Mouse (Mus musculus): ENCODE results near the gene Casp9. TPM values are rescaled to one million over a fixed set of nuclear protein-coding genes. Genes with fewer than 3 reads are reported as not detected.
A peak's percentile ranks its signal among the peaks of the same experiment; 100 is the strongest.

The Casp9 gene
- total RNA-seq, 2 experiments from 2014 or later: 23.1 to 23.3 TPM

DNA sequence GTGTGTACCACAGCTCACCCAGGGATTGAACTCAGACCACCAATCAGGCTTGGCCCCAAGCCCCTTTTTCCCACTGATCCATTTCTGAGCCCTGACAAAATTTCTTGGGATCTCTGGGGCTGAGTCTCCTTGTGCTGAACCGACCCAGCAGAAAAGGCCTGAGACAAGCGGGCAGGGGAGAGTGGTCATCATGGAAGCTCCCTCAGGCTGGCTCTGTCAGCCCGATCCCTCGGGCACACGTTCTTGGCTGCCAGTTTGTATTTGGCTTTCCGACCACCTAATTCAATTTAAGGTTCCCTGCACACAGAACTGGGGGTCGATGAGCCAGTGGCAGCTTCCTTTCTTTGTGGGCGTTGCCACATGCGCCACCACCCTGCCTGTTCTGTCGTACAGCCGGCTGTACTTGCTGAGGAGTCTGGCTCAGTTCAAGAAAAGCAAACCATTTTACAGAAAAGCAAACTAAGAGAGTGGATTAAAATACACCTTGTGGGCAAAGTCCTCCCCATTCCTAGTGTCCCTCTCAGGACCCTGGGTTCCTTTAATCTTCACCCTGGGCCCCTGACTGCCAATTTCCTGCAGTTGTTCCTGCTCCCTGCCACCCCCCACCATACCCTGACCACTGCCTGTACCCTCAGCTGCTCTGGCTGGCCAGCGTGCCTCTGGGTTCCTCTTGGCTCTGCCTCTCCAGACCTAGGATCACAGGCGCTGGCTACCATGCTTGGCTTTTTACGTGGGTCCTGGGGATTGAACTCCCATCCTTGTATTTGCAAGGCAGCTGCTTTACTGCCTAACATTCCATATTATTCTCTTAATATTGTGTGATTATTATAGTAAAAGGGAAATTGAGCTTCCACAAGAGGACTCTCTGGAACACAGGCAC lies 23.6 kb downstream of the Casp9 start:
- DNase-seq (ENCODE audit: low spot score in 2 of 2): peak in 1 of 2 experiments; percentile 40

- DNase-seq (ENCODE audit: low spot score in 2 of 2): no peak
Observed at GRCm38 (mm10) chr4:141817706-141818105, 24.3 kb downstream of the Casp9 start.

DNA sequence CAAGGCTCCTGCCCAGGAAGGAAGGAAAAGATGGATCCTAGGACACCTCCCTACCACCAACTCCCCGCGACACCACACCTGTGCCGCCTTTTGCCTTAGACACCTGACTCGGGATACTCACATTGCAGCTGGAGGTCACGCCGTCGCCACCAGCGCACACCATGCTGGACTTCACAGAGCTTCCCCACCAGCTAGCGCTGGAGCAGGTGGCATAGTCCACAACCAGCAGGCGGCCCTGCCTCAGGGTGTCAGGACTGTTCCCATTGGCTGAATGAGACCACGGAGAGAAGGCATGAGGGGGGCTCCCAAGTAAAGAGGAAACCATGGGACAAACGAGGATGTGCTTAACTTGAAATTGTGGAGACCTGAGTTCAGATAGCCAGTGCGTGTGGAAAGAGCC lies 25.4 kb downstream of the Casp9 start:
- DNase-seq (ENCODE audit: low spot score in 2 of 2): no peak

DNA sequence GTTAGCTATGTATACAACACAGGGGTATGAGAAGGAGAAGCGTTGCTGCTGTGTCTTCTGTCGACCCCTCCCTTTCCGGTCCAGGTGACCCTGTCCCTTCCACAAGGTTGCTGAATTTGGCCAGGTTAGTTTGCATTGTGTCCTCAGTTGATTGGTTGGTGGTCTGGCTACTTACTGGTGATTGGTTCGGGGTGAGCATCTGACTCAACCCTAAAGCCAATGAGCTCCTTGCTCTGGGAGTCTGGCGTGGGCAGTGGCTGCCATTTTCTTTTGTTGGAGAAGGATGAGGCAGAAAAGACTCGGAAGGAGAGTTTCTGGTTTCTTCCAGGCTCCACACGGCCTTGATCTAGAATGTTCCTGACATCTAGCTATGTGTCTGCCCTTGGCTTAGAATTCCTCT lies 25.9 kb downstream of the Casp9 start:
- no peak for DNase-seq (ENCODE audit: low spot score in 2 of 2)

DNA sequence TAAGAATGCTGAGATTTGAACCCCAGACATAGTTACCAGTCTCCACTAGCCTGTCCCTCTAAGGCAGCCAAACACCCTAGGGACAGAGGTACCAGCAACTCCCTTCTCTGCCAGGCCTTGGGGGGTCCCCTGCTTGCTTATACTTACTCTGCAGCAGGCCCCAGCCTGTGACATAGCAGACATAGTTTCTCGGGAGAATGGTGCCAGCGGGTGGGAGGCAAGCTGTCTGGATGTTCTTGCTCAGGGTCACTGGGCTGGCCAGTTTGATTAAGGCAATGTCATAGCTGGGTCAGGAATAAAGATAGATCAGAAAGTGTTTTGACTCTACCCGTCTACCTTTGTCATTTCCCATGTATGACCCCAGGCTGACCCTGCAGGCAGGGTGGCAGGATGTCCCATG lies 27.8 kb downstream of the Casp9 start:
- no peak for DNase-seq (ENCODE audit: low spot score in 2 of 2)

GRCm38 (mm10) chr4:141822089-141822488 lies 28.7 kb downstream of the Casp9 start:
- no peak for DNase-seq (ENCODE audit: low spot score in 2 of 2)

- no peak for DNase-seq (ENCODE audit: low spot score in 2 of 2)
Observed at GRCm38 (mm10) chr4:141822979-141823378, 29.6 kb downstream of the Casp9 start.

DNA sequence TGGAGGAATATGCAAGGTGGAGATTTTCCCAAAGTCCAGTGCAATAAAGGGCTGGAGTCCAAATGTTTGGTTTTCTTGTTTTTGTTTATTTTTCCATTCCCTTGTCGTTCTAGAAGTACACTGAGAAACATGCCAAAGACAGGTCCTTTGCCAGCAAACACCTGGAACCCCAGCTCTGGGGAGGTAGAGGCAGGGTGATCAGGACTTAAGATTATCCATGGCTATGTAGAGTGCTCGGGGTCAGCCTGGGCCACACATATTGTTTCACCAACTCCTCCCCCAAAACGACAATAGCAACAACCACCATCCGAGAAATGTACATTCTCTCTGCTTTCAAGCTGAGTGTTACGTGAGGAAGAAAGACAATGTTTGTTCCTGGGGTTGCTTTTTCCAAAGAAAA lies 32.6 kb downstream of the Casp9 start, which contains the start of gene Cela2a:
TSS of gene Cela2a (minus strand) at position 101 of the 400 bp plus-strand sequence.
- DNase-seq (ENCODE audit: low spot score in 2 of 2): no peak

- no peak for DNase-seq (ENCODE audit: low spot score in 2 of 2)
Observed at GRCm38 (mm10) chr4:141827401-141827800, 34.0 kb downstream of the Casp9 start.

- DNase-seq (ENCODE audit: low spot score in 2 of 2): no peak
Observed at GRCm38 (mm10) chr4:141828177-141828576, 34.8 kb downstream of the Casp9 start.

- no peak for DNase-seq (ENCODE audit: low spot score in 2 of 2)
Observed at GRCm38 (mm10) chr4:141830381-141830780, 37.0 kb downstream of the Casp9 start.

DNA sequence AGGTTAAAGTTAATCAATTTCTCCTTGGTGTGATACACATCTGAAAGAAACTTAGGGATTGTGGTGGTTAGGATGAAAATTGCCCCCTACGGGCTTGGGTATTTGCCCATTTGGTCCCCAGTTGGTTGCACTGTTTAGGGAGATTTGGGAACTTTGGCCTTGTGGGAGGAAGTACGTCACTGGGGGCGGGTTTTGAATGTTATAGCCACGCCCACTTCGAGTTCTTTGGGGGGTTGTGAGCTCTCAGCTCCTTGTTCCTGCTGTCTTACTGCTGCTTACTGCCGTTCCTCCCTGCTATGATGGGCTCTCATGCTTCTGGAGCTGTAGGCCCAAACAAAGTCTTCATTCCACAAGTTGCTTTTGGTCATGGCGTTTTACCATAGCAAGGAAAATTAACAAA lies 37.9 kb downstream of the Casp9 start:
- DNase-seq (ENCODE audit: low spot score in 2 of 2): no peak

DNA sequence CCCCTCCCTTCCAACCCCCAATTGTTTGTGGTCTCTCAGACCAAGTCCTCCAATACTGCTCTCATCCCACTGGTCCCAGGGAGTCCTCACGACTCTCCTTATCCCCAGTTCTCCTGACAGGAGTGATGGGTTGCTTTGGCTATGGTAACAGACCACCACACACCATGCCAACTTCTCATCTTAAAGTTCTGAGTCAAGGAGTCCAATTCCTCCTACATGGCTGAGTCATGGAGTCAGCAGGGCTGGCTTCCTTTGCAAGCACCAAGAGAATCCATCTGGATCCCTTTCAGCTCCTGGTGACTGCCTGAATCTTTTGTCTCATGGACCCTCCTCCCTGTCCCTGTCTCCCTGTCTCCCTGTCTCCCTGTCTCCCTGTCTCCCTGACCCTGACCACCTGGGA lies 40.5 kb downstream of the Casp9 start:
- no peak for DNase-seq (ENCODE audit: low spot score in 2 of 2)

DNA sequence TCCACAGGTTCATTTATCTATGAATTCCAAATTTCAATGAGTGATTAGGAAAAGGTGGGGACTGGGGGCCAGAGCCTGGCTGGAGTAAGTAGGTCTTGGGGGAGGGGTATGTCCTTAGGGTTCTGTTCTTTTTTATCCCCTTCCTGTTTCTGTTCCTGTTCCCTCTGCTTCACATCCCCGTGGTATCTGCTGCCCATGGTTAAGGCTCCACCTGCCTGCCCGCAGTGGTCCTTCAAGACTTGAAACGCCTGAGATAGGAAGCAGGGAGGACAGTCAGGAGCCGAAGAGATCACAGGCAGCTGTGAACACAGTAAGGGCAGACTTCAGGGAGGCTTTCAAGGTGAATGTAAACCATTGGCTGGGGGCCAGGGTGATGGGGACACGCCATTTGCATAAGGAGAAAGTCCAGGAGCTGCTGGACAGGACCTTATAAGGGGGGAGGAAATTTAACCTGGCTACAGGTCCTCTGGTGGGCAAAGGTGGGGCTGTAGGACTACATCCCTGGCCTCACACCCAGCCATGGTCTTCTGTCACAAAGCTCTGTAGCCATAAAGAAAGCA lies 41.2 kb downstream of the Casp9 start:
- no peak for DNase-seq (ENCODE audit: low spot score in 2 of 2)

DNA sequence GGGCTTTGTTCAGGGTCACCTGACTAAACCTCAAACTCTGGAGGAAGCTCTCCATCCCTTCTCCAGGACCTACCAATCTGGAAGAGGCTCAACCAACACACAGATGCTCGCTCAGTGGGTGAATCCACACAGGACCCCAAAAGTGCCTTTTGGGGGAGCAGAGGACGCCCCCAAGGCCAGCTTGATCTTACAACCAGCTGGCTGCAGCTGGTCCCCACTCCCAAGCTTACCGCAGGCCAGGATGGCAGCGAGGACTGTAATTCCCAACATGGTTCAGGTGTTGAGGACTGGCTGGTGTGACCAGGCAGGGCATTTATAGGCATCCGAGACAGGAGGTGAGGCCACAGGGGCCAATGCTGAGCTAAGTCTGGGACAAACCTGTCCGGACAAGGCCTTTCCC lies 52.6 kb downstream of the Casp9 start, which contains the start of gene Ctrc:
TSS of gene Ctrc (minus strand) at position 361 of the 400 bp plus-strand sequence.
- no peak for DNase-seq (ENCODE audit: low spot score in 2 of 2)

GRCm38 (mm10) chr4:141853437-141853836 lies 60.0 kb downstream of the Casp9 start:
- DNase-seq (ENCODE audit: low spot score in 2 of 2): peak in 1 of 2 experiments; percentile 61

- DNase-seq (ENCODE audit: low spot score in 2 of 2): peak; percentile 89
Observed at GRCm38 (mm10) chr4:141857422-141857930, 64.1 kb downstream of the Casp9 start.

DNA sequence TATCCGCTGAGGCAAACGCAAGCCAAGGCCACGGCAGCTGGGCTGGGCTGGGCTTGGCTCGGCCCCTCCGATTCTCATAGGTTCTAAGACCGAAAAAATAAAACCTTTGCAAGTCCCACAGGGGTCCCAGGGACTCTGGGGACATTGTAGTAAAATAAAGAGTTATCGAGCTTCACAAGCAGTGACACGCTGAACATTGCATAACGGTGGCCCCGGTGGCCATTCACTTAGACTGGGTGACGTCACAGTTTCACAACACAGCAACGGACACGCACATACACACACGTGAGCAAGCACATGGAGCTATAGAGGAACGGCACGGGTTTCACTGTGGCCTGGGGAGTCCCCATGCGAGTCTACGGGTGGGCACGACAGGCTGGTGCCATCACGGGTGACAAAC lies 65.1 kb downstream of the Casp9 start:
- DNase-seq (ENCODE audit: low spot score in 2 of 2): no peak

GRCm38 (mm10) chr4:141859351-141859750 lies 65.9 kb downstream of the Casp9 start:
- no peak for DNase-seq (ENCODE audit: low spot score in 2 of 2)

DNA sequence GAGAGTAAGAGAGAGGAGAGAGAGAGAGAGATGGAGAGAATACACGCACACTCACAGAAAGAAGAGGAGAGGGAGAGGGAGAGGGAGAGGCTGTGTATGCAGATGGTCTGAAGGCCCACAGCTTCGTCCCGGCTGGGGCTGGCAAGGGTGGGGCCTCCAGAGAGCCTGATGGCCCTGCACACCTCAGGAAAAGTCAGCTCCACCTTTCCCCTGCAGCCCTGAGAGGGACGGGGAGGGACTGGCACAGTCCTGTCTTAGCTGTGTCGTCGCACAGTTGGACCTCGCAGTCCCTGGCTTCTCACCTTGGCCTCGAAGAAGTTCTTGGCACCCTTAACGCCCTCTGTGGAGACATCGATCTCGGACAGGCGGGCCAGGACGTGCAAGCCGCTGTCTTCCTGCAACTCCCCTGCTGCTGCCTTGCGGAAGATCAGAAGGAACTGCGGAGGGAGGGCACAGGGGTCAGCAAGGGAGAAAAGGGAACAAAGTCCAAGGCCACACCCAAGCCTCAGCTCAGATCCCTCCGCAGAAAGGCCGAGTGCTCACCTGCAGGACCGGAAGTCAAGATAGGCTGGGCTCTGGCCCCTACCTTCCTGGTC lies 66.9 kb downstream of the Casp9 start:
- DNase-seq (ENCODE audit: low spot score in 2 of 2): no peak

GRCm38 (mm10) chr4:141861591-141862295 lies 68.3 kb downstream of the Casp9 start:
- DNase-seq (ENCODE audit: low spot score in 2 of 2): no peak
